Mouse (Mus musculus): ENCODE data around the gene Atp8b5. TPM values are rescaled to one million over a fixed set of nuclear protein-coding genes. Genes with fewer than 3 reads are reported as not detected.
A peak's percentile ranks its signal among the peaks of the same experiment; 100 is the strongest.

The Atp8b5 gene
- polyA plus RNA-seq, 1 experiment from 2014 or later: 0.90 TPM

GRCm38 (mm10) chr4:43285476-43285875 is 18.5 kb downstream of the Atp8b5 start:
- H3K9ac ChIP-seq (ENCODE audit: low read depth, low read length): no peak overlapping the region
- no peaks in the 10 kb centered on the region for H3K27me3 ChIP-seq (ENCODE audit: control insufficient read depth, insufficient read depth, low read depth, low read length)
- no peaks in the 10 kb centered on the region for H3K36me3 ChIP-seq (ENCODE audit: control insufficient read depth, insufficient read depth, low read length)
- no peak overlapping the region for H3K4me3 ChIP-seq (ENCODE audit: low read depth, low read length)
- H3K4me2 ChIP-seq (ENCODE audit: low read length): no peak overlapping the region
- H3K9me3 ChIP-seq (replicated peaks; ENCODE audit: control insufficient read depth, low read length, poor library complexity, severe bottlenecking): no peaks in the 10 kb centered on the region
- no peak overlapping the region for H3K27ac ChIP-seq (ENCODE audit: low read length)
- no peaks in the 10 kb centered on the region for H3K4me1 ChIP-seq (ENCODE audit: control insufficient read depth, insufficient read depth, low read length)
- no peak for ATAC-seq
- WGBS: 96% methylated on average over 5 of the region's 5 CpGs

- no peaks in the 10 kb centered on the region for H3K27me3 ChIP-seq (ENCODE audit: control insufficient read depth, insufficient read depth, low read depth, low read length)
- H3K27ac ChIP-seq (ENCODE audit: low read length): no peak overlapping the region
- H3K4me2 ChIP-seq (ENCODE audit: low read length): no peak overlapping the region
- no peak overlapping the region for H3K9ac ChIP-seq (ENCODE audit: low read depth, low read length)
- no peak for ATAC-seq
- H3K36me3 ChIP-seq (ENCODE audit: control insufficient read depth, insufficient read depth, low read length): no peaks in the 10 kb centered on the region
- 70% methylated on average over 3 of the region's 3 CpGs for WGBS
- H3K4me3 ChIP-seq (ENCODE audit: low read depth, low read length): no peak overlapping the region
- no peaks in the 10 kb centered on the region for H3K9me3 ChIP-seq (replicated peaks; ENCODE audit: control insufficient read depth, low read length, poor library complexity, severe bottlenecking)
- no peaks in the 10 kb centered on the region for H3K4me1 ChIP-seq (ENCODE audit: control insufficient read depth, insufficient read depth, low read length)
Observed at GRCm38 (mm10) chr4:43287305-43287704, 20.3 kb downstream of the Atp8b5 start.

GRCm38 (mm10) chr4:43294001-43294400 is 27.0 kb downstream of the Atp8b5 start:
- 44% methylated on average over 6 of the region's 6 CpGs for WGBS

GRCm38 (mm10) chr4:43309696-43310338 is 42.9 kb downstream of the Atp8b5 start:
- ATAC-seq: peak; percentile 85
- no peak overlapping the region for H3K4me2 ChIP-seq (ENCODE audit: low read length)

More at GRCm38 (mm10) chr4:43294001-43294400, 27.0 kb downstream of the Atp8b5 start:
- Histone ChIP-seq H3K27ac (ENCODE audit: low read length) (no peak overlapping the region), H3K27me3 (ENCODE audit: control insufficient read depth, insufficient read depth, low read depth, low read length) (no peaks in the 10 kb centered on the region), H3K9ac (ENCODE audit: low read depth, low read length) (no peak overlapping the region), H3K4me1 (ENCODE audit: control insufficient read depth, insufficient read depth, low read length) (no peaks in the 10 kb centered on the region), H3K4me2 (ENCODE audit: low read length) (no peak overlapping the region), H3K4me3 (ENCODE audit: low read depth, low read length) (no peak overlapping the region), H3K9me3 (replicated peaks; ENCODE audit: control insufficient read depth, low read length, poor library complexity, severe bottlenecking) (no peaks in the 10 kb centered on the region), H3K36me3 (ENCODE audit: control insufficient read depth, insufficient read depth, low read length) (no peaks in the 10 kb centered on the region)
- ATAC-seq: no peak

GRCm38 (mm10) chr4:43321536-43321935 is 54.6 kb downstream of the Atp8b5 start:
- Histone ChIP-seq H3K9me3 (replicated peaks; ENCODE audit: control insufficient read depth, low read length, poor library complexity, severe bottlenecking) (no peaks in the 10 kb centered on the region), H3K27me3 (ENCODE audit: control insufficient read depth, insufficient read depth, low read depth, low read length) (no peaks in the 10 kb centered on the region), H3K4me2 (ENCODE audit: low read length) (no peak overlapping the region), H3K4me3 (ENCODE audit: low read depth, low read length) (no peak overlapping the region), H3K9ac (ENCODE audit: low read depth, low read length) (no peak overlapping the region), H3K36me3 (ENCODE audit: control insufficient read depth, insufficient read depth, low read length) (no peaks in the 10 kb centered on the region), H3K27ac (ENCODE audit: low read length) (no peak overlapping the region), H3K4me1 (ENCODE audit: control insufficient read depth, insufficient read depth, low read length) (no peaks in the 10 kb centered on the region)
- ATAC-seq: no peak
- WGBS: 81% methylated on average over 4 of the region's 4 CpGs

More at GRCm38 (mm10) chr4:43309696-43310338, 42.9 kb downstream of the Atp8b5 start:
- no peak overlapping the region for H3K9ac ChIP-seq (ENCODE audit: low read depth, low read length)
- H3K4me1 ChIP-seq (ENCODE audit: control insufficient read depth, insufficient read depth, low read length): no peaks in the 10 kb centered on the region
- no peak overlapping the region for H3K4me3 ChIP-seq (ENCODE audit: low read depth, low read length)
- no peaks in the 10 kb centered on the region for H3K27me3 ChIP-seq (ENCODE audit: control insufficient read depth, insufficient read depth, low read depth, low read length)
- WGBS: 23% methylated on average over 11 of the region's 11 CpGs
- H3K36me3 ChIP-seq (ENCODE audit: control insufficient read depth, insufficient read depth, low read length): no peaks in the 10 kb centered on the region
- H3K9me3 ChIP-seq (replicated peaks; ENCODE audit: control insufficient read depth, low read length, poor library complexity, severe bottlenecking): no peaks in the 10 kb centered on the region
- H3K27ac ChIP-seq (ENCODE audit: low read length): peak overlapping the region; percentile 12; the same call in 1 of the 2 replicates

GRCm38 (mm10) chr4:43322336-43322735 is 55.4 kb downstream of the Atp8b5 start:
- Histone ChIP-seq H3K36me3 (ENCODE audit: control insufficient read depth, insufficient read depth, low read length) (no peaks in the 10 kb centered on the region), H3K4me2 (ENCODE audit: low read length) (no peak overlapping the region), H3K27me3 (ENCODE audit: control insufficient read depth, insufficient read depth, low read depth, low read length) (no peaks in the 10 kb centered on the region), H3K4me3 (ENCODE audit: low read depth, low read length) (no peak overlapping the region), H3K9me3 (replicated peaks; ENCODE audit: control insufficient read depth, low read length, poor library complexity, severe bottlenecking) (no peaks in the 10 kb centered on the region), H3K27ac (ENCODE audit: low read length) (no peak overlapping the region), H3K4me1 (ENCODE audit: control insufficient read depth, insufficient read depth, low read length) (no peaks in the 10 kb centered on the region), H3K9ac (ENCODE audit: low read depth, low read length) (no peak overlapping the region)
- ATAC-seq: no peak
- 90% methylated on average over 14 of the region's 14 CpGs for WGBS

GRCm38 (mm10) chr4:43327118-43327517 is 60.2 kb downstream of the Atp8b5 start:
- no peaks in the 10 kb centered on the region for H3K4me1 ChIP-seq (ENCODE audit: control insufficient read depth, insufficient read depth, low read length)
- H3K9me3 ChIP-seq (replicated peaks; ENCODE audit: control insufficient read depth, low read length, poor library complexity, severe bottlenecking): no peaks in the 10 kb centered on the region
- no peak overlapping the region for H3K4me2 ChIP-seq (ENCODE audit: low read length)
- H3K27me3 ChIP-seq (ENCODE audit: control insufficient read depth, insufficient read depth, low read depth, low read length): no peaks in the 10 kb centered on the region
- 88% methylated on average over 2 of the region's 2 CpGs for WGBS
- no peak overlapping the region for H3K27ac ChIP-seq (ENCODE audit: low read length)
- H3K9ac ChIP-seq (ENCODE audit: low read depth, low read length): no peak overlapping the region
- no peaks in the 10 kb centered on the region for H3K36me3 ChIP-seq (ENCODE audit: control insufficient read depth, insufficient read depth, low read length)
- no peak for ATAC-seq
- H3K4me3 ChIP-seq (ENCODE audit: low read depth, low read length): no peak overlapping the region

- H3K27me3 ChIP-seq (ENCODE audit: control insufficient read depth, insufficient read depth, low read depth, low read length): no peaks in the 10 kb centered on the region
- no peak overlapping the region for H3K4me3 ChIP-seq (ENCODE audit: low read depth, low read length)
- no peak for ATAC-seq
- H3K9ac ChIP-seq (ENCODE audit: low read depth, low read length): no peak overlapping the region
- WGBS: 37% methylated on average over 2 of the region's 2 CpGs
- no peak overlapping the region for H3K4me2 ChIP-seq (ENCODE audit: low read length)
- no peak overlapping the region for H3K27ac ChIP-seq (ENCODE audit: low read length)
- H3K9me3 ChIP-seq (replicated peaks; ENCODE audit: control insufficient read depth, low read length, poor library complexity, severe bottlenecking): peaks cover 4% of the 10 kb centered on the region; the same call in 1 of the 2 replicates
- H3K4me1 ChIP-seq (ENCODE audit: control insufficient read depth, insufficient read depth, low read length): no peaks in the 10 kb centered on the region
- no peaks in the 10 kb centered on the region for H3K36me3 ChIP-seq (ENCODE audit: control insufficient read depth, insufficient read depth, low read length)
Observed at GRCm38 (mm10) chr4:43334771-43335170, 67.8 kb downstream of the Atp8b5 start.

GRCm38 (mm10) chr4:43336176-43336575 is 69.2 kb downstream of the Atp8b5 start:
- Histone ChIP-seq H3K9ac (ENCODE audit: low read depth, low read length) (no peak overlapping the region), H3K4me2 (ENCODE audit: low read length) (no peak overlapping the region), H3K4me3 (ENCODE audit: low read depth, low read length) (no peak overlapping the region), H3K27me3 (ENCODE audit: control insufficient read depth, insufficient read depth, low read depth, low read length) (no peaks in the 10 kb centered on the region), H3K9me3 (replicated peaks; ENCODE audit: control insufficient read depth, low read length, poor library complexity, severe bottlenecking) (peaks cover 4% of the 10 kb centered on the region; the same call in 1 of the 2 replicates), H3K27ac (ENCODE audit: low read length) (no peak overlapping the region), H3K4me1 (ENCODE audit: control insufficient read depth, insufficient read depth, low read length) (no peaks in the 10 kb centered on the region), H3K36me3 (ENCODE audit: control insufficient read depth, insufficient read depth, low read length) (no peaks in the 10 kb centered on the region)
- ATAC-seq: no peak

Data from midbrain, embryonic 16.5 days (tissue).